Mouse (Mus musculus): ENCODE measurements around the gene Smyd1. TPM values are rescaled to one million over a fixed set of nuclear protein-coding genes. Genes with fewer than 3 reads are reported as not detected.

Gene Smyd1
- not detected for polyA plus RNA-seq (2017; shearing (Covaris generic))

GRCm38 (mm10) chr6:71321826-71322283, at the start of gene Smyd1:
Smyd1 (minus strand) TSS chr6:71322233.

GRCm38 (mm10) chr6:71322491-71322921, 473 bp upstream of the Smyd1 start, which contains the start of gene Cd8b1:
Cd8b1 (plus strand) TSS chr6:71322788.

GRCm38 (mm10) chr6:71271389-71272315, 50.4 kb downstream of the Smyd1 start, which contains the start of gene Krcc1:
Krcc1 (plus strand) TSS chr6:71271677.

GRCm38 (mm10) chr6:71199612-71200011, 122.4 kb downstream of the Smyd1 start, which contains the start of gene Fabp1:
Fabp1 (plus strand) TSS chr6:71199827.

Other genes with a start within 250 kb of the Smyd1 start
- gene Thnsl2, start 177.8 kb downstream of the Smyd1 start, polyA plus RNA-seq (2017; shearing (Covaris generic)): 1.8 TPM
- gene Fabp1, start 122.4 kb downstream of the Smyd1 start, polyA plus RNA-seq (2017; shearing (Covaris generic)): not detected
- gene Krcc1, start 50.6 kb downstream of the Smyd1 start, polyA plus RNA-seq (2017; shearing (Covaris generic)): 44.2 TPM
- 21.1 TPM for gene Cd8b1, start 555 bp upstream of the Smyd1 start, polyA plus RNA-seq (2017; shearing (Covaris generic))
- 0.11 TPM for gene Cd8a, start 51.2 kb upstream of the Smyd1 start, polyA plus RNA-seq (2017; shearing (Covaris generic))
- gene Rmnd5a, start 118.4 kb upstream of the Smyd1 start, polyA plus RNA-seq (2017; shearing (Covaris generic)): 53.3 TPM
- 106 TPM for gene Rnf103, start 171.7 kb upstream of the Smyd1 start, polyA plus RNA-seq (2017; shearing (Covaris generic))
- gene Chmp3, start 221.6 kb upstream of the Smyd1 start, polyA plus RNA-seq (2017; shearing (Covaris generic)): 70.6 TPM

Measured in naive thymus-derived CD4-positive, alpha-beta T cell, adult 5 months (primary cell).